Mouse (Mus musculus): ENCODE results near the gene Dnajb11. TPM values are rescaled to one million over a fixed set of nuclear protein-coding genes. Genes with fewer than 3 reads are reported as not detected.

Dnajb11 gene
- polyA plus RNA-seq, 1 experiment, result 45.6 TPM

DNA sequence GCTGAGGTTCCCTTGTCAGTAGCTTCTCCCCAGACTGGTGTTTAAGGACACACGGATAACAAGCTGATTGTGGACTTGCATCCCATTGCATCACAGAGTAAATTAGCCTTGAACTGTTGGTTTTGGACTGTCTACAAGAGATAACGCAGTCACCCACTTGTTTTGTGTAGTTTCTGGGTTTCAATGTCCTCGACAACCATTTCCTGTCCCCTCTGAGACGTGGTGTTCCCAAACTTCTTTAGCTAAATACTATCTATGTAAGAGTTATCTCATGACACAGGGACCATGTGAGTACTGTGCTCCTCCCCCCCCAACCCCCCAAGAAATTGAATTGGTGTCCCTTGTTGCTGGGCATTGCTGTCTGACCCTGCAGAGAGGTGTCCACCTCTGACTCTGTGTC, 23.8 kb downstream of the Dnajb11 start:
- no peak for DNase-seq (ENCODE audit: low spot score)

DNA sequence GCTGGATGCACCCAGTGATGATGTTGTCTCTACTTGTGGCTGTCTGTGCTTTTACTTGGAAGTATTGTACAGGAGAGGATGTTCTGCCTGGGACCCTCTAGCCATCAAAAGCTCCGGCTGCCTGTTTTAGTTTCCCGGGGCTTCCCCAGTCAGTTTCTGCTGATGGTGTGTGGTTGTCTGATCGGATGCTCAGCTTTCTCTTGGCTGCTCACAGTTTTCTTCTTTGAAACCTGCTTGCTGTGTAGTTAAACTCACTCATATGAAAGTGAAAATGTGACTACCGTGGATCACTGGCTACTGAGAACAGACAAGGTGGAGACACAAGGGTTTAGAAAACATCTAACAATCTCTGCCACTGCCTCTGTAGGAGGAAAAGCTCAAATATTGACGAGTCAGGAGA, 25.8 kb downstream of the Dnajb11 start:
- no peak for DNase-seq (ENCODE audit: low spot score)

DNA sequence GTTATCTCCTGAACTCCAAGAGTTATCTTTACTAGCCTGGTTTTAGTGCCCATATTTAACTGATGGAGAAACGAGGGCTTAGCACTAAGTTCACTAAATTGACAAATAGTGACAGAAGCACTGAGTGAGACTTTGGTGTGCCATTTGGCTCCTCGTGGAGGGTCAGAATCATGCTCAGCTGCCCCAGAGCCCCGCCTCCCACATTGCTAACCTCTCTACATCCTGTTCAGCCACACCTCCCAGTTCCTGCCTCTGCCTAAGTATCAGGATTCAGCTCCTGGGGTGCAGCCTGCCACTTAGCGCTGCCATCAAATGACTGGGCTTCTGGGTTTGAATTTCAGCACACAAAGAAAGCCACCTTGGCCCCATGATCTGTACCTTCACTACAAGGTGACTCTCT, 27.7 kb downstream of the Dnajb11 start:
- DNase-seq (ENCODE audit: low spot score), result no peak

DNA sequence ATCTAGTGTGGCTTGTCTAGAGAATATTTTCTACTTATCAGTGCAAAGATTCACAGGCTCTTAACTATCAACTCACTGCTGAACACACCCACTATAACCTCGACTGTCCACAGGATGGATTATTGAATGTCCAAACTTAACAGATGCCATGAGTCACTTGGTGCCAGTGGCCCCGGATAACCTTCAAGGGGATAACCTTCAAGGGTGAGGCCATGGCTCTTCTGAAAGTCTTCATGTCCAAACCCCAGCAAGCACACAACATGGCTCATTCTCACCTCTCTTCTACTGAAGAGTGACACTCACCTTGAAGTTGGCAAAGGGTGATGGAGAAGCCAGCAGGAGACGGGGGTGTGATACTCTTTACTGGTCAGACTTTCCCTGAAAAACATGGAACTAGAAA, 29.1 kb downstream of the Dnajb11 start:
- DNase-seq (ENCODE audit: low spot score), result no peak

DNA sequence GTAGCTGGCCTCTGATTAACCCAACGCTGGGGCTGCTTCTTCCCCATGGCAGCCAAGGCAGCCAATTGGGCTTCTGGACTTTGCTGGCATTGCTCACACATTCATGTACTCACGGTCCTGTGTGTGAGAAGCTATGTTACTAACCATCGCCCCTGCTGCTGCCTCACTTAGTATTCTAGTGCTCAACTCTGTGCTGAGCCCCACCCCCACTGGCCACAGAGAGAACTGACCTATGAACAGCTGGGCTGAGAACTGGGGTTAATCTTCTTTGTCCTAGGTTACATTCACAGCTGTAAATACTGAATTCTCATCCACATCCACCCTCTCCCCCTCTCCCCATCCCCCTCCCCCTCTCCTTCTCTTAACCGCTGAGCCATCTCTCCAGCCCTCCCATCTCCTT, 31.2 kb downstream of the Dnajb11 start:
- DNase-seq (ENCODE audit: low spot score), result no peak

DNA sequence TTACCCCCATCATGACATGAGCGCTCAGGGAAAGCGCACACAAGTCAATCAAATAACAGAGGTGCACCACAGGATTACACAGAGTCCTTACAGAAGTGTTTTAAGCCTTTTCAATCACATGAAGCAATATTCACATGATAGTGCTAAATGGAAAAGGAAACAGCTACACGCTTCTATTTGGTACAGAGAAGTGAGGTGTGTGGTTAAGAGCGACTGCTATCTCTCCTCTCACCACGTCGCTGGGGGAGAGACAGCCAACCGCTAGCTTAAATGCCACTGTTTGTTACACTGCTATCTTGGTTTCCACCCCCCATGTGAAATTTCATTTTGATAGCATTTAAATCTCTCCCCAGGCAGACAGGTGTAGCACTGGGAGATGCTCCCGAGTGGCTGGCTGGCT, 32.1 kb downstream of the Dnajb11 start:
- DNase-seq (ENCODE audit: low spot score), result no peak

DNA sequence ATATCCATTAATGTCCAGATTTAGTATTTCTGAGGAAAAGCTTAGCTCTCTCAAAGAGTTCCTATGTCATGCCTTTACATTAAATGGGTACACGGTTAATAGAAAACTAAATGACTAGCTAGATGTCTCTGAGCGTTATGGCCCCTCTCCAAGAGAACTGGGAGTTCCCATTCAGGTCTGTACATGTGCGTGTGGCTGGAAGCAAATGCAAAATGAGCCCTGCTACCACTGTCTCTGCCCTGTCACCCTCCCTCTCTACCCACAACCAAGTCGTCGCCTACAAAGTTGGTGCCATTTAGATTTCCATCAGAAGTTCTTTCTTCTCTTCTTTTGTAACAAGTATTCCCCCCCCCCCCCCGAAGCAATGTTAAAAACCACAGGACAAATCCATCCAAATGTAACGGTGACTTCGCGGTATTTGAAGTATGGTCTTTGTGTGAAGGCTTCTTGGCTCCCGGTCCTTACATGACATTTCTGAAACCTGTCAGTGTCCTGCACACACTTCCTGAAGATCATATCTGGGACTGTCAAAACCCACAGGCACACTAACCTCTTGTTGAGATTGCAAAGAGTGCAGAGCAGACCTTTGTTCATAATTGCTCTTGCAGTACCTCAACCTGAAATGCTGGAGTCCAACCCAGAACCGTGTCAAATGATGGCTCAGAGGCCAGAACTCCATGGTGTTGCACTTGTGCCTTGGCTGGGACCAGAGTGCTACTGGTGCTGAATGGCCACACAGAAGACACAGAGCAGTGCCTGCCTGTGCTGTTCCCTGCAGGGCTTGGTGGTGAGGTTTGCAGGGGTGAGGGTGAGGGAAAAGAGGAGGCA, 33.3 kb downstream of the Dnajb11 start, which contains the start of gene Ahsg:
Gene Ahsg (plus strand): TSS at position 595 of the 828 bp plus-strand sequence.
- DNase-seq (ENCODE audit: low spot score), result no peak

DNA sequence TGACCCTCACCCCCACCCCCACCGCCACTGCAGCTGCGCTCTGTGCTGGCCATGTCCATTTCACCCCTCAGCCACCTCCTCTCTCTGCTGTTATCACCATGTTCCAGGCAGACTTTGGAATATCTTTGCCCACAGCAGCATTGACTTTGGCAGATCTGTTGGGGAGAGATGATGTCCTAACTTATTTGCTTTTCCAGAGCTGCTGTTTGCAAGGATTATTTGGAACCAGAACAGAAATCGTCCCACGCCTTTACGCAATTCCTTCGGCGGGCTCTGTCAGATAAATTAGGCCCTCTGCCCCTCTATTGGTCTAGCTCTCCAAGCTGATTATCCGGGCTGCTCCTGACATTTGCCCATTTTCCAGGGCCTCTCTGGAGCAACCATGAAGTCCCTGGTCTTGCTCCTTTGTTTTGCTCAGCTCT, 34.1 kb downstream of the Dnajb11 start:
- DNase-seq (ENCODE audit: low spot score), result no peak

DNA sequence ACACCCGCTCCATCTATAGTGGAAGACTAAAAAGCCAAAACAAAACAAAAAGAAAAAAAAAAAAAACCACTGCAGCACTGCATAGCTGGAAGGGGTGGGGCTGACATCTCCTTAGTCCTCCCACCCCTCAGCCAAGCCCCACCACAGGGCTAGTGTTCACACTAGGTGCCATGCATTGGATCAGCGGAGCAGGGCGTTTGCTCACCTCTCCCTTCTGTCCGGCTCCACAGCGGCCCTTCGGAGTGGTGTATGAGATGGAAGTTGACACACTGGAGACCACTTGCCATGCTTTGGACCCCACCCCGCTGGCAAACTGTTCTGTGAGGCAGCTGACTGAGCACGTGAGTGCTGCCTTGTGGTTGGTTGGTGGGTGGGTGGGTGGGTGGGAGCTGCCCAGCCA, 36.5 kb downstream of the Dnajb11 start:
- no peak for DNase-seq (ENCODE audit: low spot score)

DNA sequence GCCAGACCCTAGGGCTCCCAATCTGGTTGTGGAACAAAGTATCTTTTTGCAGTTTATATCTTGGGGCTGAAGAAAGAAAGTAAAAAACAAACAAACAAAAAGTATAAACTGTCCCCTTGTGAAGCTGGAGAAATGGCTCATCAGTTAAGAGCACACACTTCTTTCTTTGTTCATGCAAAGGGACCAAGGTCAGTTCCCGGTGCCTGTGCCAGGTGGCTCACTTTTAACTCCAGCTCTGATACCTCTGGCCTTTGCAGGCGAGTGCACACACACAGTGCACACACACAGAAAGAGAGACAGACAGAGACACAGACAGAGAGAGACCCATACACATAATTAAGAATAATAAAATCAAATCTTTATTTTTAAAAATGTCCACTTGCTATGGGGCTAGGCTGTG, 39.0 kb downstream of the Dnajb11 start:
- DNase-seq (ENCODE audit: low spot score), result no peak

DNA sequence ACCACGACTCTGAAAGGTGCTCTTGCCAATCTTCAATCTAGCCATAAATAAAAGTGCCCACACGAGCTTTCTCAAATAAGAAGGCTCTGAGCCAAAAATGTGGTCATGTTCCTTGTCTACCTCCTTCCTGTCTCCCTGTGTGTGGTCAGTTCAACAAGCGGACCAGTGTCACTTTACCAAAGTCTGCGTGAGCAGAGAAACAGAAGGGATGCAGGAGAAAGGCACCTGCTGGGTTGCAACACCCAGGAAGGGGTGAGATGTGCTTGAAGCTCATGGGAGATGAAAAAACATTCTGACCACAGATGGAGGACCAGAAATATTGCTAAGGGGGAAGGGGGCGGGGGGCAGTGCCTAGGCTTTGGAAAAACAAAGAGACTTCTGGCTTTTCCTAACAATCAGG, 41.7 kb downstream of the Dnajb11 start:
- DNase-seq (ENCODE audit: low spot score), result no peak

DNA sequence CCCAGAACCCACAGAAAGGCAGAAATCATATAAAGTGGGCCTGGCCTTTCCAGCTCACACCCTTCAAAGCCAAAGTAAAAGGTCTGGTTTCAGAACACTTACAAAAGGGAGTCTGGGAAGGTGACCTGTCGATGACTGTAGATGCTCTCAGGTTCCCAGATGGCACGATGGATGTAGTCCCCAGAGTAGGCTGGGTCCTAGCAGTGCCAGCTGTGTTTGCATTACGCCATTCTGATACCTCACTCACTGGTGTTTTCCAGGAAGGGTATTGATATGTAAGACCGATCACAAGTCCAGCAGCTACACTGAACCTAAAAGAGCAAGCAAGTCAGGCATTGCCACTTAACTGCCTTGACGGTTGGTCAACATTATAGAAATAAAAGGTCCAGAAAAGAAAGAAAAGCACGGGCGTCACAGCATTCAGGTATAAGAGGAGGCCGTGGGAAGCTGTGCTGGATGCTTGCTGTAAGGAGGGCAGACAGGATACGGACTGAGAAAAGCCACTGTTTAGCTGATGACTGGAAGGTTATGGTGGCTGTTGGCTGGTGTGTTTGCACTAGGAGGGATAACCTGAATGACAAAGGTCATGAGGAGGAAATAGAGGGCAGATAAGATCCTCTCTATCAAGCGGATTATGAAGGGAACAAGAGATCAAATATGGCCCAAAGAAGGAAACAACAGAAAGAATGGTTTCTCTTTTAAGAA, 42.4 kb downstream of the Dnajb11 start:
- DNase-seq (ENCODE audit: low spot score), result no peak

DNA sequence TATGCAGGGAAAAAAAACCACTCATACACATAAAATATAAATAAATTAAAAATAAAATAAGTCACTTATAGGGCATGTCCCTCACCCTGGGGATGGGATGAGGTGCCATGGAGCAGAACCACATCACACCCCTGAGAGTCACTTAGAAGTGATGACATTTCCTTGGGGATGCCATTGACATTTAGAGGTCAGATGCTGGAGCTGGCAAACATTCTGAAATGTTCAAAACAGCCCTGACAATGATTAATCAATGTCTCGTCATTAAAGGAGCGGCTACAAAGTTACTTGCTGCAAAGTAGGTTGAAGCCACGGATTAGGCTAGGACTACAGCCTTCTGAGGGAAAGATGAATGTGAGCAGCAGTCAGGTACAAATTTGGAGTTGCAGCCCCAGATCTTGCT, 43.7 kb downstream of the Dnajb11 start:
- no peak for DNase-seq (ENCODE audit: low spot score)

DNA sequence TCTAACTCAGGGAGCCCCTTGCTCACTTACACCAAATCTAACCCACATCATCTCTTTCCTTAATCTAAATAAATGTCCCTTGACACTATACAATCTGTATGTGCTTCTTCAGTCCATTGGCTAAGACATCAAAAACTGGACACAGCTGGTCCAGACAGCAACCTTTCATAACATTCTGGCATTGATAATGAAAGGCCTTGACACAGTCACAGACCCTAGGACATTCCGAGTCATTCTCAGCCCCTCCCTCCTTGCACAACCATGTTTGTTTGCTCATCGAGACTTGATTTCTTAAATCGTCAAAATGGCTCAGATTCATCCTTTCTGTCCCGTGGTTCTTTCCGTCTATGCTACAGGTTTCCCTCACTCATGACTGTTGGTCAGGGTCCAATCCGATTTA, 51.6 kb downstream of the Dnajb11 start:
- DNase-seq (ENCODE audit: low spot score), result no peak

DNA sequence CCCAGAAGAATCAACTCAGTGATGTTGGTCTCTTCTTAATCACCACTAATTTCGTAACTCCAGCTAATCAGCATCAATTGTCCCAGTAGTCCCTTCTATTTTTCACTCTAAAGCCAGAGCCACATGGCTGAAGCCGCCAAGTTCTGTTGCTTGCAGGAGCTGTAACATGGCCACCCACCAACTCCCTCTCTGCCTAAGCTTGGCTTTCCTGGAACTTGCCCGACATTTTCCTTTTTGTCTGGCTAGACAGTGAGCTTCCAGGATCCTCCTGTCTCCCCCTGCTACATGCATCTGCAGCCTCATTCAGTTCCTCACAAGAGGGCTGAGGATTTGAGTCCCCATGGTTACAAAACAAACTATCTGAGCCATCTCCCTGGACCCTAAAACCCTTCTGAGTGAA, 54.3 kb downstream of the Dnajb11 start:
- no peak for DNase-seq (ENCODE audit: low spot score)

DNA sequence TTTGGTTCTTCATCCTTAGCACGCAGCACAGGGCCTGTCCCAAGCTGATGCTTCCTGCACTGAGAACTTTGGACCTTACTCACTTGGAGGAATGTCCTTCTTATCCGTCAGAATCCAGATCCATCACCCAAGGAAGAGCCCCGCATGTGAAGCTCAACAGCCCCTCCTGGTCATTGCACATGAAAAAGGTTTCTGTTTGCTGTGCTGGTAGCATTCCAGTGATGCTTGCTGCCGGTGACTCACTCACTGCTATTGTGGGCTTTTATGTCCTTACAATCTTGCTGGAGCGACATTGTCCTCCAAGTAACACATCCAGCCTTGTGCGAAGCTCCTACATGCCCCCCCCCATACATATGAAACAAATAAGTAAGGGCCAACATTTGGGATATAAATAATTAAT, 55.2 kb downstream of the Dnajb11 start:
- no peak for DNase-seq (ENCODE audit: low spot score)

DNA sequence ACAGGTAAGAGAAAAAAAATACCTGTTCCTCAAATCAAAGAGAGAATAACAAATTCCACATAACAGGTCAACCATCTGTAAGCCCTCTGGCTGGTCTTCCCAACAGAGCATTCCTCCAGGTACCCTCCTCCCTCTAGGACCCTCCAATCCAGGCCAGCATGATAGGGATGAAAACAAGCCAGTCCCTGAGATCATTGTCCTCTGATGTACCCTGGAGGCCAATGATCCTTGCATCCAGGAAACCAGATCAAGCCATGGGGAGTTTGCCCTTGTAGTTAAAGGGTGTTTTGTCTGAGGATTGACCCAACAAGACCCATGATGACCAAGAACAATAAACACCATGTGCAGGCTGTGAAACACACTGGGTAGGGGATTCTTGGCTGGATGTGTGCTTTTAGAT, 56.6 kb downstream of the Dnajb11 start:
- no peak for DNase-seq (ENCODE audit: low spot score)

DNA sequence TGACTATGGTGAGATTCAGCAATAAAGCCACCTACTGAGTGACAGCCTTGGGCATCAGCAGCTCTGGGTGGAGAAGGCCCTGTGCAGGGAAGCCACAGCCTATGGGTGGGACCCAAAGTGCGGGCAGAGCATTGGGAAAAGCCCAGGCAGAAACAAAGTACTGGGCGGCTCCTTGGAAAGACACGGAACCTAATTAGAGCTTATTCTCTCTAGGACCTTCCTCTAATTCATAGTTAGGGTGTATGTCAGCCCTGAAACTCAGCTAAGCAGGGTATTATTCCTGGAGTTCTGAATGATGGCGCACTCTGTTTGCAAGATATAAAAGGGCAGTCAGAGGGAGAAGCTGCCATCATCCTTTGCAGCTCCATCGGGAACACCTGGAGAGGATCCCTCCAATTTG, 60.4 kb downstream of the Dnajb11 start, which contains the start of gene Fetub:
Gene Fetub (plus strand): TSS at position 301 of the 400 bp plus-strand sequence.
- no peak for DNase-seq (ENCODE audit: low spot score)

DNA sequence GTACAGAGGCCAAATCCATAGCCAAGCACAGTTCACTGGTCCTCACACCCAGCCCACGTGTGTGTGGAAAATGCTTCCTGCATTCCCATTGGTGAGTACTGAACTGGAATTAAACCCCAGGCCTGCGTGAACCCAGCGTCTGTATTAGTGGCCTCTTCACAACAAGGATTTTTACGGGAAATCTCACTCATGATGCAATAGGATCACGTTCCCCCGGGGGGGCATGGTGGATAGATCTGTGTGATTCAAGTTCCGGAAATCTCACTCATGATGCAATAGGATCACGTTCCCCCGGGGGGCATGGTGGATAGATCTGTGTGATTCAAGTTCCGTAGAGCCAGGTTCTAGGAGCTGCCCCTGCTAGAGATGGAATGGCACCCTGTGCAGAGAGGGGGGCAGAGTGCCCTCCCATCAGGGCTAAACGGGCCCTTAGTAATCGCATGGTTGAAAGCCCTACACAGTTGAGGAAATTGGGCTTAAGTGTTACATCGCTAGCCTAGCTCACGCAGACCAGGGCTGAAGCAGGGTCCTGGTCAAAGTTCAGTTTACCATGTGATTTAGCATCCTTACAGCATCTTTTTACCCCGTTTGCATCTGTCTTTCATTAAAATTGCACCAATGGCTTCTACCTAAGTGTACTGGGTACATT, 61.1 kb downstream of the Dnajb11 start:
- DNase-seq (ENCODE audit: low spot score), result no peak

DNA sequence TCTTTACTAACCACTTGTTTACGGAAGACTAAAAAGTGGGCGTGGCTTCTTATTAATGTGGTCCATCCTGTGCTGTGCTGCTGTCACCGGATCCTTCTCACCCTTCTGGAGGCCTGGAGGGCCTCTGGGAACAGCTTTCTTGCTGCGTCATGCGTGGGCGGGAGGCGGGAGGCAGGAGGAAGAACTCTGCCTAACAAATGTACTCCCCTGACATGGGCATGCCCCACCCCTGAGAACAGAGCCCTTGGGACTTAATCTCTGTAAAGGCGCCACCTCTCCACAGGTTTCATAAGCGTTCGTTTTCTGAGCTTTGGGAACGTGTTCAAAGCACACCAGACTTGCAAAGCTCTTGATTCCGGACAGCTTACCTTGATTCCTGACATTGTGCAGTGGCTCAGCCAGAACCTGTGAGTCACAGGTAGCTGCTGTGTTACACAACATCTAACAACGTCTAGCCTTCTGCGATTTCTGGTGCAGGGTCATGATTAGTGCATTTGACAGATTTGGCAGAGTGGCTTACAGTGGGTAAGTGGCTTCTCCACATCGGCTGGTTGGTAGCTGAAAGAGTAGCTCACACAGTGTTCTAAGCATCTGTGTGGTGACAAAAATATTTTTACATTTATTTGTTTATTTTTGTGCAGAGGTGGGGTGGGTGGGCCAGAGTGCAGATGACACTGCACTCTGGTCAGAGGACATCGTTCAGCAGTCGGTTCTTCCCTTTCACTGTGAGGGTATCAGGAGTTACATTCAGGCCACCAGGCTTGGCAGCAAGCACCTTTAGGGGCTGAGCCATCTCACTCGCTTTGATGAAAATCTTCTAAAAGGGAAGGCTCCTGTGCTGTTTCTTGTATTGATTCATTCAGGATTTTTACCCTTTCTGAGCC, 62.6 kb downstream of the Dnajb11 start:
- DNase-seq (ENCODE audit: low spot score), result peak; percentile 25

DNA sequence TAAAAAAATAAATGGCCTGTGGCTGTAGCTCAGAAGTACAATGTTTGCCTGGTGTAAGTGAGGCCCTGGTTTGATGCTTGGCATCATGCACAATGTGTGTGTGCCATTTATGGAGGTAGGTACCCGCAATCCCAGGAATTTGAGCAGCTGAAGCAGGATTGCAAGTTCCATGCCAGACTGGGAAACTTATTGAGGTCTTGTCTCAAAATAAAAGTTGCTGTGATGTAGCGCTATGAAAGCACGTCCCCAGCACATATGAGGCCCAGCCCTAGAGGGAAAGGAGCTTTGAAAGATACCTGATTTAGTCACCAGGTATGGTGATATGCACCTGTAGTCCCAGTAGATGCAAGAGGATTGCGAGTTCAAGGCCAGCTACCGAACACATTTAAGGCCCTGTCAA, 64.1 kb downstream of the Dnajb11 start:
- DNase-seq (ENCODE audit: low spot score), result no peak

DNA sequence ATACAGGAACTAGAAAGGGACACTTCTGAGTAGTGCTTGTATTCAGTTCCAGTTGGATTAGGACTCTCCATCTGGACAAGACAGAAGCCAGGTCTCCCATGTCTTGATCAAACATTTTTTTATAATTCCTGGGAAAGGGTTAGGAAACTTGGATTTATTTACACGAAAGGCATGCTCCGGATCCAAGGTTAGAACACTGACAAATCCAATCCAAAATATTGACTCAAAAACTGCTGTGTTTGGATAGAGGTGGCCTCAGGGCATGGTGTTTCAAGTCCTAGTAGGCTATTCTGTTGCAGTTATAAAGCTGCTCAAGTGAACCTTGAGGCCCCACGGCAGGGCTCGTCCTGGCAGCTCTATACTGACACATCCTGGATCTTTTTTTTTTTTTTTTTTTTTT, 64.8 kb downstream of the Dnajb11 start:
- no peak for DNase-seq (ENCODE audit: low spot score)

All from urinary bladder, adult 2 months (tissue).